Mouse (Mus musculus) cerebellum, adult 2 months (tissue): ENCODE data around the gene Tas2r123.

Source experiments
- CTCF ChIP-seq: fragments of 200-500 bp; IDR thresholded peaks from 2 replicates; pipeline ENCODE4 v1.5.1; 2011; ENCODE audit warnings: low read depth, mild to moderate bottlenecking, control low read depth, low read length, moderate library complexity, borderline replicate concordance; ENCODE audit not compliant: insufficient read depth
- POLR2A ChIP-seq: fragments of 200-500 bp; IDR thresholded peaks from 2 replicates; pipeline ENCODE4 v1.6.1; 2011; ENCODE audit warnings: low read length, control low read depth, borderline replicate concordance; ENCODE audit not compliant: insufficient read depth

- no peak for TF ChIP-seq CTCF
- no peak for TF ChIP-seq POLR2A
These were observed 45.8 kb downstream of the Tas2r123 start, which contains the start of gene Tas2r113 for GRCm38 (mm10) chr6:132892711-132893110.
